Mouse (Mus musculus): ENCODE results near the gene Wt1. TPM values are rescaled to one million over a fixed set of nuclear protein-coding genes. Genes with fewer than 3 reads are reported as not detected.
A peak's percentile ranks its signal among the peaks of the same experiment; 100 is the strongest.

Wt1 gene
- polyA plus RNA-seq, 1 experiment from 2014 or later, result 3.9 TPM

GRCm38 (mm10) chr2:105108703-105109158 lies 17.6 kb upstream of the Wt1 start:
- Histone ChIP-seq H3K36me3 (ENCODE audit: control insufficient read depth, insufficient read depth) (no peaks in the 10 kb centered on the region), H3K4me1 (replicated peaks; ENCODE audit: control insufficient read depth, insufficient read depth, low read length) (no peaks in the 10 kb centered on the region), H3K4me2 (replicated peaks; ENCODE audit: low read depth) (no peak overlapping the region), H3K27ac (ENCODE audit: low read depth, low read length) (no peak overlapping the region), H3K4me3 (ENCODE audit: low read depth, low read length) (no peak overlapping the region), H3K9ac (ENCODE audit: low read depth, low read length) (no peak overlapping the region), H3K9me3 (ENCODE audit: control insufficient read depth) (no peaks in the 10 kb centered on the region), H3K27me3 (replicated peaks; ENCODE audit: control insufficient read depth, insufficient read depth, low read length) (0 out of 2 replicates have a peak, but pooled peaks cover 8% of the 10 kb centered on the region)
- WGBS, result 42% methylated on average over 6 of the region's 6 CpGs
- peak; percentile 49 for TF ChIP-seq CTCF (IDR thresholded peaks at IDR 0.05; ENCODE audit: low read depth)
- no peak for ATAC-seq

- Histone ChIP-seq H3K4me2 (replicated peaks; ENCODE audit: low read depth) (no peak overlapping the region), H3K4me3 (ENCODE audit: low read depth, low read length) (no peak overlapping the region), H3K36me3 (ENCODE audit: control insufficient read depth, insufficient read depth) (no peaks in the 10 kb centered on the region), H3K27ac (ENCODE audit: low read depth, low read length) (no peak overlapping the region), H3K9ac (ENCODE audit: low read depth, low read length) (no peak overlapping the region), H3K4me1 (replicated peaks; ENCODE audit: control insufficient read depth, insufficient read depth, low read length) (no peaks in the 10 kb centered on the region), H3K27me3 (replicated peaks; ENCODE audit: control insufficient read depth, insufficient read depth, low read length) (peaks cover 25% of the 10 kb centered on the region), H3K9me3 (ENCODE audit: control insufficient read depth) (no peaks in the 10 kb centered on the region)
- WGBS, result 41% methylated on average over 9 of the region's 9 CpGs
- TF ChIP-seq CTCF (IDR thresholded peaks at IDR 0.05; ENCODE audit: low read depth), result no peak
- ATAC-seq, result no peak
These were observed 12.3 kb upstream of the Wt1 start for GRCm38 (mm10) chr2:105114074-105114473.

DNA sequence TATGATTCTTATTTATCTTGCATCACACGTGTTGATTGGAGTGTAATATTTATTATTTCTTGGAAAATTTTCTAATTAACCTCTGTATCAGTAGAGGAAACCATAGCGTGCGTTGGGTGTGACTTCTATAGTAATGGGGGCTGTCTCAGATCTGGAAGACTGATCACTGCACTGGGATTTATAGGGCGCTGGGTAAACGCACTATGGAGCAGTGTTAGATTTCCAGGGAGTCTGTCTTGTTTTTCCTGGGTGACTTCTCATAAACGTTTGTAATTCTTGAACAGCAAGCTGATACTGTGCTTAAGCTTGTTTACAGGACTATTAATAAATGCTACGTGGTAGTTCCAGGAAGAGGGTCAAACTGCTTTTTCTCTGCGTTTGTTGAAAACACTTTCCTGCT lies 8.7 kb upstream of the Wt1 start:
- Histone ChIP-seq H3K27me3 (replicated peaks; ENCODE audit: control insufficient read depth, insufficient read depth, low read length) (peaks cover 50% of the 10 kb centered on the region), H3K9ac (ENCODE audit: low read depth, low read length) (no peak overlapping the region), H3K36me3 (ENCODE audit: control insufficient read depth, insufficient read depth) (no peaks in the 10 kb centered on the region), H3K4me1 (replicated peaks; ENCODE audit: control insufficient read depth, insufficient read depth, low read length) (no peaks in the 10 kb centered on the region), H3K4me3 (ENCODE audit: low read depth, low read length) (no peak overlapping the region), H3K4me2 (replicated peaks; ENCODE audit: low read depth) (no peak overlapping the region), H3K9me3 (ENCODE audit: control insufficient read depth) (no peaks in the 10 kb centered on the region), H3K27ac (ENCODE audit: low read depth, low read length) (no peak overlapping the region)
- WGBS, result 32% methylated on average over 8 of the region's 8 CpGs
- no peak for TF ChIP-seq CTCF (IDR thresholded peaks at IDR 0.05; ENCODE audit: low read depth)
- no peak for ATAC-seq

- 10% methylated on average over 8 of the region's 8 CpGs for WGBS
- H3K27ac ChIP-seq (ENCODE audit: low read depth, low read length), result no peak overlapping the region
- H3K36me3 ChIP-seq (ENCODE audit: control insufficient read depth, insufficient read depth), result no peaks in the 10 kb centered on the region; the same call in 1 of the 2 replicates
- H3K4me3 ChIP-seq (ENCODE audit: low read depth, low read length), result no peak overlapping the region
- no peaks in the 10 kb centered on the region for H3K4me1 ChIP-seq (replicated peaks; ENCODE audit: control insufficient read depth, insufficient read depth, low read length)
- H3K4me2 ChIP-seq (replicated peaks; ENCODE audit: low read depth), result no peak overlapping the region
- no peak for TF ChIP-seq CTCF (IDR thresholded peaks at IDR 0.05; ENCODE audit: low read depth)
- no peaks in the 10 kb centered on the region for H3K9me3 ChIP-seq (ENCODE audit: control insufficient read depth)
- H3K9ac ChIP-seq (ENCODE audit: low read depth, low read length), result no peak overlapping the region
- no peak for ATAC-seq
- peaks cover 87% of the 10 kb centered on the region for H3K27me3 ChIP-seq (replicated peaks; ENCODE audit: control insufficient read depth, insufficient read depth, low read length)
These were observed 4.1 kb upstream of the Wt1 start for GRCm38 (mm10) chr2:105122216-105122615.

- Histone ChIP-seq H3K4me2 (replicated peaks; ENCODE audit: low read depth) (no peak overlapping the region), H3K4me3 (ENCODE audit: low read depth, low read length) (no peak overlapping the region; the same call in 1 of the 2 replicates), H3K9me3 (ENCODE audit: control insufficient read depth) (no peaks in the 10 kb centered on the region), H3K9ac (ENCODE audit: low read depth, low read length) (no peak overlapping the region), H3K27ac (ENCODE audit: low read depth, low read length) (no peak overlapping the region), H3K36me3 (ENCODE audit: control insufficient read depth, insufficient read depth) (no peaks in the 10 kb centered on the region; the same call in 1 of the 2 replicates), H3K4me1 (replicated peaks; ENCODE audit: control insufficient read depth, insufficient read depth, low read length) (no peaks in the 10 kb centered on the region), H3K27me3 (replicated peaks; ENCODE audit: control insufficient read depth, insufficient read depth, low read length) (peaks cover 87% of the 10 kb centered on the region)
- no peak for ATAC-seq
- WGBS, result under 1% methylated on average over 27 of the region's 27 CpGs
- no peak for TF ChIP-seq CTCF (IDR thresholded peaks at IDR 0.05; ENCODE audit: low read depth)
These were observed 3.4 kb upstream of the Wt1 start for GRCm38 (mm10) chr2:105122886-105123285.

- H3K9me3 ChIP-seq (ENCODE audit: control insufficient read depth), result no peaks in the 10 kb centered on the region
- WGBS, result 6% methylated on average over 8 of the region's 8 CpGs
- no peak overlapping the region for H3K4me3 ChIP-seq (ENCODE audit: low read depth, low read length)
- no peak overlapping the region for H3K9ac ChIP-seq (ENCODE audit: low read depth, low read length)
- no peak overlapping the region for H3K27ac ChIP-seq (ENCODE audit: low read depth, low read length)
- no peak for ATAC-seq
- H3K4me2 ChIP-seq (replicated peaks; ENCODE audit: low read depth), result no peak overlapping the region
- H3K36me3 ChIP-seq (ENCODE audit: control insufficient read depth, insufficient read depth), result no peaks in the 10 kb centered on the region; the same call in 1 of the 2 replicates
- TF ChIP-seq CTCF (IDR thresholded peaks at IDR 0.05; ENCODE audit: low read depth), result no peak
- H3K27me3 ChIP-seq (replicated peaks; ENCODE audit: control insufficient read depth, insufficient read depth, low read length), result peaks cover 89% of the 10 kb centered on the region
- no peaks in the 10 kb centered on the region for H3K4me1 ChIP-seq (replicated peaks; ENCODE audit: control insufficient read depth, insufficient read depth, low read length)
These were observed 2.9 kb upstream of the Wt1 start for GRCm38 (mm10) chr2:105123431-105123830.

DNA sequence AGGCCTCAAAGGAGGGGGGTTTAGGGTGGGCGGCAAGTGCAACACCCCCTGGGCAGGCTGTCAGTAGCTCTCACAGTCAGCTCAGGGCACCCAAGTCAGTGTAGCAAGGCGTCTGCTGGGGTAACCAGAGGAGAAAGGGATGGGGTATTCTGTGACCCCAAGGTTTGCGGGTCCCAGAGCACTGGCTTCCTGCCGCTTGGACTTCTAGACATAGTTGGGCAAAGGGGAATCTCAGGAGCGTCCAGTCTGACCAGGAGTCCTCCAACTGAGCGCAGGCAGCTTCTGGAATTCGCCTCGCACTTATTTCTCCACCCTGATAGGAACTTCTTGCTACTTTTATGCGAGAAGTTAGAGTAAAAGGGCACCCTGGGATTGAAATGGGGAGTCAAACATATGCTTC lies 2.4 kb upstream of the Wt1 start:
- peaks cover 93% of the 10 kb centered on the region for H3K27me3 ChIP-seq (replicated peaks; ENCODE audit: control insufficient read depth, insufficient read depth, low read length)
- 2% methylated on average over 9 of the region's 9 CpGs for WGBS
- no peak for ATAC-seq
- H3K4me1 ChIP-seq (replicated peaks; ENCODE audit: control insufficient read depth, insufficient read depth, low read length), result no peaks in the 10 kb centered on the region
- no peak overlapping the region for H3K4me3 ChIP-seq (ENCODE audit: low read depth, low read length)
- no peak overlapping the region for H3K9ac ChIP-seq (ENCODE audit: low read depth, low read length)
- no peaks in the 10 kb centered on the region; the same call in 1 of the 2 replicates for H3K36me3 ChIP-seq (ENCODE audit: control insufficient read depth, insufficient read depth)
- H3K4me2 ChIP-seq (replicated peaks; ENCODE audit: low read depth), result no peak overlapping the region
- H3K9me3 ChIP-seq (ENCODE audit: control insufficient read depth), result no peaks in the 10 kb centered on the region
- TF ChIP-seq CTCF (IDR thresholded peaks at IDR 0.05; ENCODE audit: low read depth), result no peak
- H3K27ac ChIP-seq (ENCODE audit: low read depth, low read length), result no peak overlapping the region

Measured in intestine, postnatal 0 days (tissue).